Mouse (Mus musculus) brain, adult 2 months (tissue): ENCODE measurements around the gene Nfil3.

Experiments
- DNase-seq: peaks from one replicate; pipeline ENCODE4 v3.0.0; 2011; ENCODE audit warnings: low read depth, low spot score

Gene Nfil3

DNA sequence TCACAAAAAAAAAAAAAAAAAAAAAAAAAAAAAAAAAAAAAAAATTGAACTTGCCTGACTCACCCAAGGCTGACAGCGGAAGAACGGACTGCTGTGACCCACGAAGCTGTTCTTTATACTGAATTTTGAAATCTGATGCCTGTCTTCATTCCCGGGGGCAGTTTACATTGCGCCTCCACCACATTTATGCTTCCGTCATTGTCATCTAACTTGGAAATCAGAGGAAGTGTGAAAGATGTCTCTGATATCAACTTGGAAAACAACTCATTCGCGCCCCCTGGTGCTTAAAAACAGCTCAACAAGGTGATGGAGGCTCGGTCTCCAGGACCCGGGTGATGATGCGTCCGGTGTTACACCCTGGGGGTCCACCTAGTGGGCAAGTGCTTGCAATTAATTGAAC lies 1.8 kb upstream of the Nfil3 start:
- peak; percentile 89 for DNase-seq

- peak; percentile 86 for DNase-seq
Observed at GRCm38 (mm10) chr13:52981441-52982281, 788 bp upstream of the Nfil3 start.

DNA sequence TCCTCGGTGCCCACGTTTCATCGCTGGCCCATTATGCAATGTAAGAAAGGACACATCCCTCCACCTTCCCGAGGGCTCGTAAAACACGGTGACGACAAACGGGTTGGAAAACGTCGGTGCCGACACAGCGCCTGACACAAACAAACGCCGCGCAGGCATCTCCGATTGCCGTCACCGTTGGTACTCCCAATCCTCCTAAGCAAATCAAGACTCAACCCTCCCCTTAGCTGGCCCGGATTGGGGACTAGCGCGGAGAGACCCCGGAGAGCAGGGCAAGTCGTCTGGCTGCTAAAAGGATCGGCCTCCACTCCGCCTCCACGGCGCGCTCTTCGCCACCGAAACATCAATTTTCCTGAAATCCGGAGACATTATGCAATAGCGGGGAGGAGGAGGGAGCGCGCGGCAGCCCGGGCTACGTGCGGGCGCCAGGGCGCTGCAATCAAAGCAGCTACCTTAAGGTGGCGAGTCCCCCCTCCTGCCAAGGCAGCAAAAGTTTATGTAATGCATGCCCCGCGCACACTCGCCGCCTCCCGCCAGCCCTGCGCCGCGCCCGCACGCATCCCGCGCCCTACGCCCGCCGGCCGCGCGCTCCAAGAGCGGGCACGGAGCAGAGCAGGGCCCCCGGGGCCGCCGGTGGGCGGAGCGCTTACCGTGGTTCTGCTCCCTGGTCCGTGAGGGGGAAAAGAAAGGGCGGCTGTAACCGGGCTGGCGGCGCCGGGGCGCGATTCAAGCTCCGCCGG lies 492 bp downstream of the Nfil3 start:
- DNase-seq = peak; percentile 95

GRCm38 (mm10) chr13:52979331-52980051 lies 1.4 kb downstream of the Nfil3 start:
- DNase-seq = peak; percentile 88

DNA sequence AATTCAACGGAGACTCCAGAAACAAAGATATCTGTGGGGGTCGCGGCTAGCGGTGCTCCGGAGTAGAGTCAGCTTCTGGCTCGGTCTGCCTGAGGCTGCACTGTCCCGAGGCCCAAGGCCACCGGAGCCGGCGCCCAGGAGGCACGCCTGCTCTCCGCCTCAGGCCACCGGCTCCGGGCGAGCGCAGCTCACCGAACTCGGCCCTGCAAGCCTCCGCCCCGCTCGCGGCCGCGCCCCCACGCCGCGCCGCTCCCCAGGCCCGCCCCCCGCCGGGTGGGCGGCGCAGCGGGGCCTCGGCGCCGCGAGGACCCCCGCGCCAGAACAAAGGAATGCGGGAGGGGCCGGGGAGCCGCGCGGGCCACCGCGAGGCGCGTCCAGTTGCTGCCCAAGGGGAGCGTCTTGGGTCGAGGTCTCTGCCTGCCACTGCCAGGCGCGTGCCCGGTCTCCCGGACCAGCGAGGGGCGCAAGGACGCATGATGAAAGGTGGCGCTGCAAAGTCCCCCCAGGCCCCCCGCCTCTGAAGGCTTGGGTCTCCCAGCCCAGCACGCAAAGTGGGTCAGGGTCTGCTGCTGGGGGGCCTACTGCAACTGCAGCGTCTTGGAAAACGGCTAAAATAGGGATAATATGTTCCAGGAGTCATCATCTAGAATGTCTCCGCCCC lies 2.4 kb downstream of the Nfil3 start:
- peak; percentile 50 for DNase-seq

DNA sequence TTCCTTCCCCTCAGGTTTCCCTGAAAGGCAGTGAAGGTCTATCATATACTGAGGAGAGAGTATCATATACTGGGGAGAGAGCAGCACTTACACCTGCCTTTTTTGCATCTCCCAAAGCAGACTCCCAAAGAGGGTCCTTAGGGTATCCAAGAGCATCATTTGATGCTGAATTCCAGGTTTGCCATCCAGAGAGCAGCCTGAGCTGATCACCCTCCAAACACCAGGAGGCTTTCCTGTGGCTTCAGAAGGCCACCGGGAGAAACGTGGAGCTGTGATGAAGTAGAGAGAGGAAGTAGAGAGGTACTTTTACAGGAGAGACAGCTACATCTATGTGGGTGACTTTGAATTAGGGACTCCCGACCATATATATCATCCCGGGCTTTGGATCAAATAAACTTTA lies 3.1 kb downstream of the Nfil3 start:
- no peak for DNase-seq

- DNase-seq = no peak
Observed at GRCm38 (mm10) chr13:52977221-52977609, 3.7 kb downstream of the Nfil3 start.

DNA sequence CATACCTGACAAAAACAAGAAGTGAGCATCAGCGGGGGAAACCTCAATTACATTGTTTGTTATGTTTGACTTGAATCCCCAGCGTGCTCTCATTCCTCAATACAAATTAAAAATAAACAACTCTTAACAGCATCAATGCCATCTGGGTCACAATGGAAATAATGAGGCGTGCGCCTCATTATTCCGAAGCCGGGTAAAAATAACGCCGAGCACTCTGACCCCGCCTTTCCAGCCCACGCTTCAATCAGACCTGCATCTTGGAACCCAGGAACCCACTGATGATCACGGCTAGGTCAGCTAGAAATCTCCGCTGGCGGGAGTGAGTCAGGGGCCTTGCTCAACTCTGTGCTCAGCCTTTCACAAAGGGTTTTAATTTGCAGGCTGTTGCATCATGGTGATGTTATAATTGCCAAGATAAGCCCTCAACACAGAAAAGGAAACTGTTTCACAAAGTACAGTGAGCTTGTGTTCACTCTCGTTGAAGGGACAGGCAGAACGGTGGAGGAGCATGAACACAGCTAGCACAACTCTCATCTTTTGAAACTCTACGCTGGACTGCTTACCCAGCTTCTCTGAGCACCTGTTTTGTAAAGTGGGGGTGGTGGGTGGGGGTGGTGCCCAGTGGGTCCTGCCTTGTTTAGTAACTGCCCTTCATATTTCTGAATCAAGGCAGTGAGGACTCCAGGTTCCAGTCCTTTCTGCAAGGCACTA lies 4.2 kb downstream of the Nfil3 start:
- DNase-seq = peak; percentile 63

DNA sequence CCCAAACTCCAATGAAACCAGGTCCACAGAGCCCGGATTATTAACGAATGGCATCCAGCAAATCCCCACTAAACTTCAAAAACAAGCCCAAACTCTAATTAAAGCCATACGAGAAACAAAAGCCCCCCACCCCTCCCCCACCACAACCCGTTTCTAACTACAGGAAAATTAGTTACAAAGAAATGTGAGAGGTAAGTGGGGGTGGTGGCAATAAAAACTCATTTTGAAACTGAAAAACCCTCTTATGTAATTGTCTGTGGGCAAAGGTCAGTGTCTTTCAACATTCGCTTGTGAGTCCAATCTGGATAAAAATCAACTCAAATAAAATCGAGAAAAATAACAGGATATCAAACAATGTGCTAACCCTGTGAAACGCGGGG lies 4.8 kb downstream of the Nfil3 start:
- no peak for DNase-seq

- DNase-seq = peak; percentile 46
Observed at GRCm38 (mm10) chr13:52974676-52975075, 6.2 kb downstream of the Nfil3 start.

DNA sequence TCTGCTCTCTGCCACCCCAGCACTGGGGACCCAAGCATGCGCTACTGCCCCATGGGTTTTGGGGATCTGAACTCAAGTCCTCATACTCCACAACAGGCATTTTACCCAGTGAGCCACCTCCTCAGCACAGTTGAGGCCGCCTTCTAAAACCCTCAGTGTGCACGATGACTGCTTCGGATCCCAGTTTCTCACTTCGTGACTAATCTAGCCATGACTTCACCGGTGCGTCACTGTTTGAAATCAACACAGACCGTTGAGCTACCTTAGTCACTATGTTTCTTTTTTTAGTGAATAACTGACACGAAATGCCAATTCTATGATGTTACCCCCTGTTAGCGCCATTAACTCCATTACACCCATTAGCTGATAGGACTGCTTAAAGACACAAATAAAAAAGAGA lies 7.4 kb downstream of the Nfil3 start:
- peak; percentile 71 for DNase-seq

DNA sequence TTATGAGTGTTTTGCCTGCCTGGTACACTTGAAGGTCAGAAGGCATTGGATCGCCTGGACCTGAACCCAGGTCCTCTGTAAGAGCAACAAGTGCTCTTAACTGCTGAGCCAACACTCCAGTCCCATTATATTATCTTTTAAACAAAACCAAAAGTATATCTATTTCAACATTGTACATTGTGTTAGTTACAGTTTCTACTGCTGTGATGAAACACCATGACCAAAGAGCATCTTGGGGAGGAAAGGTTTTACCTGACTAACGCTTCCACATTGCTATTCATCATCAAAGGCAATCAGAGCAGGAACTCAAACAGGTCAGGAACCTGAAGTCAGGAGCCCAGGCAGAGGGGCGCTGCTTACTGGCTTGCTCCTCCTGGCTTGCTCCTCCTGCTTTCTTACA lies 8.2 kb downstream of the Nfil3 start:
- DNase-seq = no peak

GRCm38 (mm10) chr13:52970876-52971275 lies 10.0 kb downstream of the Nfil3 start:
- no peak for DNase-seq

DNA sequence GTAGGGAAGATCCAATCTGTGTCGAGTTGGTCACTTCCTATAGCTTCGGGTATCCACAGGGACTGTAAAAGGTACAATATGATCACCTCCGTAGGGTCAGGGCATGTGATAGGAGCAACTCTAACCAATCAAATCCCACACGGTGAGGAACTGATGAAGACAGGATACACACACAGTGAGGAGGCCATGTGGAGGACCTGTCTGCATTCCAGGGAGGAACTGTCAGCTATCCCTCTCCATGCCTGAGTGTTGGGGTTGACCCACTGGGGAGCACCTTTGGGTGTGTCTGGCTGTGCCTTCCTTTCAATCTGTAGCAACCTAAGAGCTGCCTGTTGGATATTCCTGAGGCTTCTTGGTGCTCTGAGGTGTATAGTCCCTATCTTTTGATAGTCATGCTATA lies 18.0 kb downstream of the Nfil3 start:
- DNase-seq = no peak

- DNase-seq = no peak
Observed at GRCm38 (mm10) chr13:52962361-52962760, 18.5 kb downstream of the Nfil3 start.

GRCm38 (mm10) chr13:52953779-52954553 lies 26.9 kb downstream of the Nfil3 start:
- no peak for DNase-seq

- no peak for DNase-seq
Observed at GRCm38 (mm10) chr13:52949211-52949610, 31.7 kb downstream of the Nfil3 start.

DNA sequence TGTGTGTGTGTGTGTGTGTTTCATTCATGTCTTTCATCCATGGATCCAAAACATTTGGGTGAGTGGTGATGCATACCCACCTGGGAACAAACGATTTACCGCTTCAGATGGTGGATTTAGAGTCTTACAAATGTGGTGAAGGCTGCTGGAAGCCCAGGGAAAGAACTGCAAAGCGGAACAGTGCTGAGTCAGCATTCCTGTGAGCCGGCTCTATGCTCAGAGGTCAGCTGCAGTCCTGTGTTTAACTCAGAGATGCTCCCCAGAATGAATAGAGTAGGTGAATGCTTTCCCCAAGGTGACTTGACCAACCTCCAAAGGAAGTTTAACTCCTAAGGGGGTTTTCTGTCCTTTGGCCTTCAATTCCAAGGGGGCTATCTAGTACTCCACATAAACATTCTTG lies 33.3 kb downstream of the Nfil3 start:
- DNase-seq = no peak

GRCm38 (mm10) chr13:52945769-52946168 lies 35.1 kb downstream of the Nfil3 start:
- DNase-seq = no peak

DNA sequence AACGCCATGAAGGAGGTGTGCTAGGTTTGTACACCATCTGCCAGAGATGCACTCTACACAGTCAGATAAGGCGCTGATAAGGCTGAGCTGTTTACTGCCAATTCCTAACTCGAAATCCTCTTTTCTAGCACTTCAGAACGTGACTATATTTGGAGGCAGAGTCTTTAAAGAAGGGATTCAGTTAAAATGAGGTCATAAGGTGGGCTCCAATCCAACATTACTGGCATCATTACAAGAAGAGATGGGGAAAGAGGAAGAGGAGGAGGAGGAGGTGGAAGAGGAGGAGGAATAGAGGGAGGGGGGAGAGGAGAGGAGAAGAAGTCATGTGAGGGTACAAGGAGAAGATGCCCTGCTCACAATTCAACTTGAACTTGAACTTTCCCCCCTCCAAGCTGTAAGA lies 36.8 kb downstream of the Nfil3 start:
- no peak for DNase-seq
